Mouse (Mus musculus): ENCODE results near the gene Ap1s3.

Ap1s3 gene

DNA sequence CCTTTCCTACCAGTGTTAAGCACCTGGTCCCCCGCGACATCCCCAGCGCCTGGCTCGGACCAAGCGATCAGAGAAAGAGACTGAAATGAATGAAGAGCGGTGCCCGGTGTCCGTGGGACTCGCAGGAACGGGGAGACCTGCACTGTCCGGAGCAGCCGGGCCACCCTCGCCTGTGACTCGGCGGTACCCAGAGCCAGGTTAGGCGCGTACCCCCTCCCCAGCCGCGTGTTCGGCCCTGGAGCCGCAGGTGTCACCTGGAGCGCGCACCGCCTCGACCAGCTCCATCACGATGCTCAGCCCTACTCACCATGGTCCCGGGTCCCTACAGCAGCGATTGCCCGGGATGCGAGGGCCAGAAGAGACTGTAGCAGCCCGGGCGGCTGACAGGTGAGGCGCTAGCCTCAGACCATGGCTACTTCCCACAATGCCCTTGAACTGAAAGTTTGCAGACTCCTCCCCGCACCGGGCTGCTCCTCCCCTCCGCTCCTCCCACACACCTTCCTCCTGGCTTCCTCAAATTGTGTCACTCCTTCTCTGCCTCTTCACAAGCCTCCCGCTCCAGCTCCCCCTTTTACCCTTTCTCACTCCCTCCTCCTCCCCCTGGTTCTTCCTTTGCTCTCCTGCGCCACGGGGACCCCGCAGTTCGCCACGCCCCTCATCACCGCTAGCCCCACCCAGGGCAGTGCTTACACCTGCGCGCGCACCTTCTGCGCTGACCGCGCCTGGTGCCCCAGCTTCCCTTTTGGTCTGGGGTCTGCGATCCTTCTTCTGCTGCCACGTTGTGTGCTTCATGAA, at the start of gene Ap1s3:
Gene Ap1s3 (minus strand): TSS at position 430 of the 795 bp plus-strand sequence.
- in situ Hi-C loops (cut with MboI, MseI): loop anchor here (10.0 kb wide), 1 partner anchor 1127 kb away; no protein-coding TSS in a partner anchor

GRCm38 (mm10) chr1:79714152-79714923, 42.6 kb upstream of the Ap1s3 start:
- in situ Hi-C loops (cut with MboI, MseI): no loop called here

DNA sequence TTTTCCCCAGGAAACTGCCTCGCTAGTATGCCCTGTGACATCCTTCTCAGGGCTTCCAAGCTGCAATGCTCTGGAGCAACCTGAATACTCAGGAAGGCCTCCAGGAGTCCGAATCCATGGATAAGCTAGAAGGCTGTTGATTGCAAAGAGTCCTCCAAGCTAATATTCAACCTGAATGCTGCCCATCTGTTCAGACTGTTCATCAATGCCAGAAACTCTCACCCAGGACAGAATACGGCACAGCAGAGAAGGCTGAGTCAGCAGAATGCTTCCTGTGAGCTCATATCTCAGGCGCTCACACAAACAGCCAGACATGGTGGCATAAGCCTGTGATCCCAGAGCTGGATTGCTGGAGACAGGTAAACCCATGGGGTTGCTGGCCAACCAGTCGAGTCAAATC, 41.3 kb upstream of the Ap1s3 start:
- in situ Hi-C loops (cut with MboI, MseI): no loop called here

GRCm38 (mm10) chr1:79711147-79712126, 39.7 kb upstream of the Ap1s3 start:
- in situ Hi-C loops (cut with MboI, MseI): no loop called here

DNA sequence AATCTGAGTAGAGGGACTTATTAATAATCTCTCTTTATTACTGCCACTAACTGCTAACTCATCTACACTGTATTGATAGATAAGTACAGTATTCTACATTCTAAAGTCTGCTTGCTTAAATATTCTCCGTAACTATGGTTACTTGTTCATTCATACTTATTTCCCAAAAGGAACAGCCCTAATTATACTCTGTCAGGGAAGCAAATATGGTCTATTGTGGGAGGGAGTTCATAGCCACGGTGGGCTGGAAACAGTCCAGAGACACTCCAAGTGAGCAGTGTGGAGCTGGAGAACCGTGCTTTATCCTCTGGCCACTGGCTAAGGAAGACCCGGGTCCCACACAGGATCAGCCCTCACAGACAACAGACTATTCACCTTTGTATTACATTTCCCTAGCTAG, 38.9 kb upstream of the Ap1s3 start:
- in situ Hi-C loops (cut with MboI, MseI): no loop called here

- in situ Hi-C loops (cut with MboI, MseI): no loop called here
Measured at GRCm38 (mm10) chr1:79710216-79710615, 38.4 kb upstream of the Ap1s3 start.

- in situ Hi-C loops (cut with MboI, MseI): loop anchor here (10.0 kb wide), 1 partner anchor 1163 kb away; no protein-coding TSS in a partner anchor
Measured at GRCm38 (mm10) chr1:79707383-79707782, 35.6 kb upstream of the Ap1s3 start.

GRCm38 (mm10) chr1:79706707-79707106, 34.9 kb upstream of the Ap1s3 start:
- in situ Hi-C loops (cut with MboI, MseI): loop anchor here (10.0 kb wide), 1 partner anchor 1162 kb away; no protein-coding TSS in a partner anchor

- in situ Hi-C loops (cut with MboI, MseI): loop anchor here (10.0 kb wide), 1 partner anchor 1160 kb away; no protein-coding TSS in a partner anchor
Measured at GRCm38 (mm10) chr1:79704672-79705071, 32.9 kb upstream of the Ap1s3 start.

DNA sequence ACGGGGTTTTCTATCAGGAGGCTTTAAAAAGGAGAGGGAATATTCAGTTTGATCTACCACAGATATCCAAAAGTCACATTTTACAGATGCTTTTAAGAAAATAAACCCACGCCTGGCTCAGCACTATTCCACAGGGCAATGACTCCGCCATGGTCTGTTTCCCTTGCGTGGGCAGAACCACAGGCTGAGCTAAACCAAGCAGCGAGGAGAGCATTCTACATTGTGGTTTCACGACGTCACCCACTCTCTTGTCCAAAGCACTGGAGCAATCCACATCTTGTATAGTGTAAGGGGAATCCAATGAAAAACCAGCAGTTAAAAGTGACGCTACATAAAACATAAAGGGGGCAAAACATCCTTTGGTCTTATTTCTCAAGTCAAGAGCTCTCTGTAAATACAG, 31.7 kb upstream of the Ap1s3 start:
- in situ Hi-C loops (cut with MboI, MseI): loop anchor here (10.0 kb wide), 1 partner anchor 1159 kb away; no protein-coding TSS in a partner anchor

- in situ Hi-C loops (cut with MboI, MseI): loop anchor here (25.0 kb wide), 1 partner anchor 786 kb away; no protein-coding TSS in a partner anchor
Measured at GRCm38 (mm10) chr1:79698506-79698905, 26.7 kb upstream of the Ap1s3 start.

DNA sequence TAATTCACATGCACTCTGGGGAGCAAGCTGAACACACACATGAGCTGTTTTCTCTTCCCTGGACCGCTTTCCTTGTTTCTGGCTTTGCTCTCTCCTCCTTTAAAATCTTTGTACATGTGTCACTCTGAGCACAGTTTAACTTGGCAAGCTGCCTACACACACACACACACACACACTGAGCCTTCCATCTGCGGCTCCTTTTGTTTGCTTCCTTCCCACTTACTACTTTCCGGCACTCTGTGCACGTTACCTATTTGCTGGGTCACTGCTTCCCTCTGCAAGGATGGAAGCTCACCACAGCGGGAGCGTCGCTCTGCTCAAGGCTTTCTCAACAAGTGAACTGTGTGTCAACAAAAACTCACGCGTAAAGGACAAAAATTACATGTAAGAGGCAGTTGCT, 25.6 kb upstream of the Ap1s3 start:
- in situ Hi-C loops (cut with MboI, MseI): loop anchor here (25.0 kb wide), 1 partner anchor 785 kb away; no protein-coding TSS in a partner anchor

GRCm38 (mm10) chr1:79696933-79697332, 25.2 kb upstream of the Ap1s3 start:
- in situ Hi-C loops (cut with MboI, MseI): loop anchor here (25.0 kb wide), 1 partner anchor 785 kb away; no protein-coding TSS in a partner anchor

GRCm38 (mm10) chr1:79692482-79692881, 20.7 kb upstream of the Ap1s3 start:
- in situ Hi-C loops (cut with MboI, MseI): loop anchor here (25.0 kb wide), 1 partner anchor 780 kb away; no protein-coding TSS in a partner anchor

GRCm38 (mm10) chr1:79687254-79687653, 15.5 kb upstream of the Ap1s3 start:
- in situ Hi-C loops (cut with MboI, MseI): loop anchor here (10.0 to 25.0 kb wide), 2 partner anchors 775 to 962 kb away; no protein-coding TSS in a partner anchor

GRCm38 (mm10) chr1:79684027-79684426, 12.3 kb upstream of the Ap1s3 start:
- in situ Hi-C loops (cut with MboI, MseI): loop anchor here (10.0 to 25.0 kb wide), 2 partner anchors 772 to 959 kb away; no protein-coding TSS in a partner anchor

DNA sequence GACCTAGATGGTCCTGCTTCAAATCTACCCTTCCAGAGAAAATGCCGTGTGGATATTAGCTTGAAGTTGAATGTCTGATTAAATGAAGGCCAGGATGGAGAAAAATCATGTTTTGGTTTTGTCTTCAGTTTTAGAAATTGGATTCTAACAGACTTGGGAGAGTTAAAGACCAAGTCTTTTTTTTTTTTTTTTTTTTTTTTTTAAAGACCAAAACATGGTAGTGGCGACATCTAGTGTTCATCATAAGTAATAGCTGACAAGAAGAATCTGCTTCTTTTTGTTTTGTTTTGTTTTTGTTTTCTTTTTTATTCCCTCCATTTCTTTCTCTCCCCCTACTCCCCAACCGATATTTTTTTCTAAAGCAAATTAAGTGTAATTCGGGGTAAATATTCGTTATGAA, 11.2 kb upstream of the Ap1s3 start:
- in situ Hi-C loops (cut with MboI, MseI): loop anchor here (10.0 to 25.0 kb wide), 2 partner anchors 771 to 958 kb away; no protein-coding TSS in a partner anchor

DNA sequence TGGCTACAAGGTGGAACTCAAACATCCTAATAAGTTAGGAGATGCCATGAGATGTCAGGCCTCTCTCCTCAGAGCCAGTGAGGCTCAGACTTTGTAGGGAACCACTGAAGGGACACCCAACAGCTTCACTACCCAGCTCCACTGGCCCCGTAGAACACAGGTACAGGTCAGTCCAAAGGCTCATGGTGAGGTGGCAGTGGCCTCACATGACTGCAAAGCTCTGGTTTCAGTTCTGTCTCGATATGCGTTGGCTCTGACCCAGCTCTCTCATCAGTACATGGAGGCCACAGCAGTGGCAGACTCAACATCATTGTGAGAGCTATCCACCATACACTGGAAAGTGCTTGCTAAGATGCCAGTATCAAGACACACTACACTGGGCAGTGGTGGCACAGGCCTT, 9.0 kb upstream of the Ap1s3 start:
- in situ Hi-C loops (cut with MboI, MseI): loop anchor here (10.0 to 25.0 kb wide), 2 partner anchors 768 to 956 kb away; no protein-coding TSS in a partner anchor

GRCm38 (mm10) chr1:79678117-79678684, 6.4 kb upstream of the Ap1s3 start:
- in situ Hi-C loops (cut with MboI, MseI): loop anchor here (10.0 to 25.0 kb wide), 2 partner anchors 766 to 1133 kb away; no protein-coding TSS in a partner anchor

GRCm38 (mm10) chr1:79675716-79676115, 3.9 kb upstream of the Ap1s3 start:
- in situ Hi-C loops (cut with MboI, MseI): loop anchor here (10.0 to 25.0 kb wide), 2 partner anchors 763 to 1131 kb away; no protein-coding TSS in a partner anchor
